Mouse (Mus musculus) retina, adult 2 months (tissue): ENCODE measurements around the gene Tdrkh.
A peak's percentile ranks its signal among the peaks of the same experiment; 100 is the strongest.

Source experiments
- DNase-seq: peaks from one replicate; pipeline ENCODE4 v3.0.0-alpha.2; 2012; ENCODE audit warnings: low read depth, low spot score

Tdrkh gene

GRCm38 (mm10) chr3:94413031-94413679 is at the start of gene Tdrkh:
Gene Tdrkh (plus strand): TSS chr3:94413273.
- DNase-seq: peak; percentile 92

GRCm38 (mm10) chr3:94363291-94364153 is 49.6 kb upstream of the Tdrkh start:
- no peak for DNase-seq

- no peak for DNase-seq
These were observed 48.9 kb upstream of the Tdrkh start for GRCm38 (mm10) chr3:94364154-94364526.

GRCm38 (mm10) chr3:94366761-94367160 is 46.3 kb upstream of the Tdrkh start:
- DNase-seq: peak; percentile 71

GRCm38 (mm10) chr3:94367511-94367910 is 45.6 kb upstream of the Tdrkh start:
- DNase-seq: no peak

- DNase-seq: no peak
These were observed 44.4 kb upstream of the Tdrkh start for GRCm38 (mm10) chr3:94368631-94369030.

GRCm38 (mm10) chr3:94369709-94370108 is 43.4 kb upstream of the Tdrkh start:
- no peak for DNase-seq

- peak; percentile 50 for DNase-seq
These were observed 41.4 kb upstream of the Tdrkh start for GRCm38 (mm10) chr3:94371637-94372036.

- DNase-seq: no peak
These were observed 41.0 kb upstream of the Tdrkh start for GRCm38 (mm10) chr3:94372038-94372437.

GRCm38 (mm10) chr3:94372641-94373040 is 40.4 kb upstream of the Tdrkh start, which contains the start of gene Rorc:
Gene Rorc (plus strand): TSS chr3:94372794.
- DNase-seq: no peak

- DNase-seq: no peak
These were observed 40.0 kb upstream of the Tdrkh start for GRCm38 (mm10) chr3:94373090-94373489.

- DNase-seq: no peak
These were observed 39.5 kb upstream of the Tdrkh start for GRCm38 (mm10) chr3:94373597-94374011.

- DNase-seq: no peak
These were observed 38.4 kb upstream of the Tdrkh start for GRCm38 (mm10) chr3:94374636-94375035.

GRCm38 (mm10) chr3:94375146-94375545 is 37.9 kb upstream of the Tdrkh start:
- no peak for DNase-seq

GRCm38 (mm10) chr3:94375861-94376260 is 37.2 kb upstream of the Tdrkh start:
- DNase-seq: no peak

GRCm38 (mm10) chr3:94377028-94377923 is 35.8 kb upstream of the Tdrkh start:
- no peak for DNase-seq

- no peak for DNase-seq
These were observed 33.1 kb upstream of the Tdrkh start for GRCm38 (mm10) chr3:94379831-94380510.

- DNase-seq: no peak
These were observed 30.8 kb upstream of the Tdrkh start for GRCm38 (mm10) chr3:94382308-94382707.

- DNase-seq: no peak
These were observed 29.6 kb upstream of the Tdrkh start for GRCm38 (mm10) chr3:94383476-94383875.

- no peak for DNase-seq
These were observed 26.4 kb upstream of the Tdrkh start for GRCm38 (mm10) chr3:94386671-94387070.

- DNase-seq: no peak
These were observed 25.7 kb upstream of the Tdrkh start for GRCm38 (mm10) chr3:94387391-94387790.
